Mouse (Mus musculus): ENCODE data around the gene Narfl. TPM values are rescaled to one million over a fixed set of nuclear protein-coding genes. Genes with fewer than 3 reads are reported as not detected.

Gene Narfl
- total RNA-seq, 2 experiments from 2014 or later = 3.5 to 6.2 TPM

DNA sequence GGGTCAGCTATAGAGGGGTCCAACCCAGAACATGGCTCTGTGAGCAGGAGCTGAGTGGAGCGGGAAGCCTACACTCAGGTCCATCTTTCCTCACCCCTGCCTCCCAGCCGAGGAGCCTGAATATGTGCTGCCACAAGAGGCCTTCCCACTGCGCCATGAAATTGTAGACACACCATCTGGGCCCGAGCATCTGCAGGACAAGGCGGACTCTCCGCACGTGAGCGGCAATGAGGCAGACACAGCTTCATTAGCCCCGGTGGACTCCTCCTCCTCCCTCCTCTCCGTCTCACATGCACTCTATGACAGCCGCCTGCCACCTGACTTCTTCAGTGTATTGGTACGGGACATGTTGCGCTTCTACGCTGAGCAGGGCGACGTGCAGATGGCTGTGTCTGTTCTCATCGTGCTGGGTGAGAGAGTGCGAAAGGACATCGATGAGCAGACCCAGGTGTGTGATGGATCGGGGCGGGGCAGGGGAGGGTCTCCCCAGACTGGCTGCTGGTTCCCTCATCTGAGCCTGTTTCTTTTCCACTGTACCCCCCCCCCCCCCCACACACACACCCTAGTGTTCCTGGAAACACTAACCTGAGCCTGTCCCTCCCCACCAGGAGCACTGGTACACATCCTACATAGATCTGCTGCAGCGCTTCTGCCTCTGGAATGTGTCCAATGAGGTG, 54.1 kb downstream of the Narfl start:
- no peak for ATAC-seq (replicated peaks; ENCODE audit: low FRiP score, poor library complexity, severe bottlenecking)

DNA sequence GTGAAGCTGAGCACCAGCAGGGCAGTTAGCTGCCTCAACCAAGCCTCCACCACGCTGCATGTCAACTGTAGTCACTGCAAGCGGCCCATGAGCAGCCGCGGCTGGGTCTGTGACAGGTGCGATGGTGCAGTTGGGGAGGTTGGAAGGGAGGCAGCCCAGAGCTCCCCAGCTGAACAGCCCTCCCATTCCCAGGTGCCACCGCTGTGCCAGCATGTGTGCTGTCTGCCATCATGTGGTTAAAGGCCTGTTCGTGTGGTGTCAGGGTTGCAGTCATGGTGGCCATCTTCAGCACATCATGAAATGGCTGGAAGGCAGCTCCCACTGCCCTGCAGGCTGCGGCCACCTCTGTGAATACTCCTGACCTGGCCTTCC, 54.6 kb downstream of the Narfl start:
- no peak for ATAC-seq (replicated peaks; ENCODE audit: low FRiP score, poor library complexity, severe bottlenecking)

GRCm38 (mm10) chr17:25828712-25829557, 55.4 kb downstream of the Narfl start, which contains the start of gene Jmjd8:
Gene Jmjd8, plus strand, starts transcription at chr17:25828867.
- peak; percentile 50 for ATAC-seq (replicated peaks; ENCODE audit: low FRiP score, poor library complexity, severe bottlenecking)

GRCm38 (mm10) chr17:25829558-25830017, 56.0 kb downstream of the Narfl start:
- ATAC-seq (replicated peaks; ENCODE audit: low FRiP score, poor library complexity, severe bottlenecking) = no peak

- ATAC-seq (replicated peaks; ENCODE audit: low FRiP score, poor library complexity, severe bottlenecking) = no peak
Observed at GRCm38 (mm10) chr17:25830200-25830753, 56.7 kb downstream of the Narfl start.

- ATAC-seq (replicated peaks; ENCODE audit: low FRiP score, poor library complexity, severe bottlenecking) = no peak
Observed at GRCm38 (mm10) chr17:25830806-25831431, 57.3 kb downstream of the Narfl start.

DNA sequence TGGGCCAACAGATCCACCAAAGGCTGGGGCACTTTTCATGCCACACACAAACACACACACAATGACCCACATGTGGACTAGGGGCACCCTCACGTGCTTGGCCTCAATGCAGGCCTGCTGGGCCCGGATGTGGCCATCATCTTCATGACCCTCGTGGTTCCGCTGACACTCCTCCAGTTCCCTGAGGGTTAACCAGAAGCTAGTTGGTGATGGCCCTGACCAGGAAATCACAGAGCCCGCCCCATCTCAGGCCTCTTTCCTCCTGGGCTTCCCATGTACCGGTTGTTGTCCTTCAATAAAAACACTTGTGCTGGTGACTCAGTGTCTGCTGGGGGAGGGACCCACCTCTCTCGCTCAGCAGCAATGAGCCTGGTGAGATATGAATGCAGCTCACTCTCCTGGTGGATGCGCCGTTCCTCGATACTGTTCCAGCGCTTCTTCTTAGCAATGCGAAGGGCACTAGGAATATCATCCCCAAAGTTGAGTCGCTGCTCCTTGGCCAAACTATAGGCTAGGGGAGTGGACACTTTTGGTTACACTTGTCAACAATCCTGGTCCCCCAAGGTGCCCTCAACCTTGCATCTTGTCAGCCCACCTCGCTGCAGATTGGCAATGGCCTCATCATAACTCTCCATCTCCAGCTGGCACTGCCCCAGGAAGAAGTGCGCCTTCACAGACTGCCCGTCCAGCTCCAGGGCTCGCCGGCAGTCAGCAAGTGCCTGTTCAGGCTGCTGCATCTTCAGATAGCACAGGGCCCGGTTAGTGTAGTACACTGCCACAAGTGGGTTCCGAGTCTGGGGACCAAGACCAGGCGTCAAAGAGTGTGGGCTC, 58.1 kb downstream of the Narfl start:
- no peak for ATAC-seq (replicated peaks; ENCODE audit: low FRiP score, poor library complexity, severe bottlenecking)

DNA sequence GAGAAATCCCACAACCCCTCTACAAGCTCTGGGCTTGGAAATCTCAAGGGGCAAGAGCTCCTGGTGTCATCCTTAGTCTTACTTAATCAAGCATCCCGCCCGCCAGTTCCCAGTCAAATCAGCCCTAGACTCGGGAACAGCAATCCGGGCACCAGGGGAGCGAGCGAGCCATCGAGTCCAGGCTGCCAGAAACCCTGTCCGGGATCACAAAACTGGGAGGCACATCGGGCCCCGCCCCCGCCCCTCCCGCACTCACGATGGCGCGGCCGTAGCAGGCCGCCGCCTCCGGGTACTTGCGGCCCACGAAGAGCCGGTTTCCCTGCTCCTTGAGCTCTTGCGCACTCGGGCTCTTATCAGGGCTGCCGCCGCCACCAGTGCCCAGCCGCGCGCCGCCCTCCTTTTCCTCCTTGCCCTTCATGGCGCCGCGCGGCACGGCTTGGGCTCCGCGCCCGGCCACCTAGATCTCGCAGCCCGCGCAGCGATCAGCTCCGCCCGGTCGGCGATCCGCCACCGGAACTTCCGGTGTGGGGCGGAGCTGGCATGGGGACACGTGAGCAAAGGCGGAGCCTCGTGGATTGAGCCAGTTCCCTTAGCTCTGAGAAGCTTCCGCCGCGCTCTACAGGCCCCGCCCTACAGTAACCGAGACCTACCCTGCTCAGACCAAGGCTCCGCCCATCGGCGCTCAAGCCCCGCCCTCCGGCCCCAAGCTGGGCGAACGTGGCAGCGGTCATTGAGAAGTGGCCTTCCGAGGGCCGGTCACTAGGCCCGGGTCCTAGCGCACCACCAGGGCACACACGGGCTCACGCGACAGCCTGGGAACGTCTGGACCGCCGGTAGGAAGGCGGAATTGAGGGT, 59.1 kb downstream of the Narfl start:
- peak; percentile 80 for ATAC-seq (replicated peaks; ENCODE audit: low FRiP score, poor library complexity, severe bottlenecking)

Other genes starting within 250 kb of the Narfl start
- gene Sox8, start 203.1 kb upstream of the Narfl start, total RNA-seq (2015; ENCODE audit: low replicate concordance) = not detected in 2 replicates
- 0.17 TPM in 1 of 2 replicates, not detected in the other for gene Sox8, start 203.1 kb upstream of the Narfl start, total RNA-seq (2017; ENCODE audit: low replicate concordance)
- 2.7 and 7.1 TPM in 2 replicates for gene Lmf1, start 194.7 kb upstream of the Narfl start, total RNA-seq (2015; ENCODE audit: low replicate concordance)
- 1.5 and 1.8 TPM in 2 replicates for gene Lmf1, start 194.7 kb upstream of the Narfl start, total RNA-seq (2017; ENCODE audit: low replicate concordance)
- gene Gng13, start 56.6 kb upstream of the Narfl start, total RNA-seq (2015; ENCODE audit: low replicate concordance) = not detected in 2 replicates
- gene Gng13, start 56.6 kb upstream of the Narfl start, total RNA-seq (2017; ENCODE audit: low replicate concordance) = 0.70 TPM in 1 of 2 replicates, not detected in the other
- gene Chtf18, start 46.4 kb upstream of the Narfl start, total RNA-seq (2015; ENCODE audit: low replicate concordance) = 7.7 and 8.6 TPM in 2 replicates
- gene Chtf18, start 46.4 kb upstream of the Narfl start, total RNA-seq (2017; ENCODE audit: low replicate concordance) = 7.6 and 11.8 TPM in 2 replicates
- gene Rpusd1, start 46.1 kb upstream of the Narfl start, total RNA-seq (2015; ENCODE audit: low replicate concordance) = 4.2 and 6.5 TPM in 2 replicates
- 1.4 TPM in 2 replicates for gene Rpusd1, start 46.1 kb upstream of the Narfl start, total RNA-seq (2017; ENCODE audit: low replicate concordance)
- gene Mslnl, start 37.7 kb upstream of the Narfl start, total RNA-seq (2015; ENCODE audit: low replicate concordance) = not detected in 2 replicates
- not detected in 2 replicates for gene Mslnl, start 37.7 kb upstream of the Narfl start, total RNA-seq (2017; ENCODE audit: low replicate concordance)
- gene Msln, start 19.4 kb upstream of the Narfl start, total RNA-seq (2015; ENCODE audit: low replicate concordance) = not detected in 2 replicates
- not detected in 2 replicates for gene Msln, start 19.4 kb upstream of the Narfl start, total RNA-seq (2017; ENCODE audit: low replicate concordance)
- 2.9 TPM in 1 of 2 replicates, not detected in the other for gene Haghl, start 11.9 kb downstream of the Narfl start, total RNA-seq (2015; ENCODE audit: low replicate concordance)
- gene Haghl, start 11.9 kb downstream of the Narfl start, total RNA-seq (2017; ENCODE audit: low replicate concordance) = 1.9 and 3.1 TPM in 2 replicates
- not detected in 2 replicates for gene Ccdc78, start 12.8 kb downstream of the Narfl start, total RNA-seq (2015; ENCODE audit: low replicate concordance)
- not detected in 2 replicates for gene Ccdc78, start 12.8 kb downstream of the Narfl start, total RNA-seq (2017; ENCODE audit: low replicate concordance)
- gene Fam173a, start 19.1 kb downstream of the Narfl start, total RNA-seq (2015; ENCODE audit: low replicate concordance) = 14.8 and 24.9 TPM in 2 replicates
- 7.7 and 9.6 TPM in 2 replicates for gene Fam173a, start 19.1 kb downstream of the Narfl start, total RNA-seq (2017; ENCODE audit: low replicate concordance)
- not detected in 2 replicates for gene AC134908.4, start 21.9 kb downstream of the Narfl start, total RNA-seq (2015; ENCODE audit: low replicate concordance)
- gene AC134908.4, start 21.9 kb downstream of the Narfl start, total RNA-seq (2017; ENCODE audit: low replicate concordance) = not detected in 2 replicates
- gene Metrn, start 23.4 kb downstream of the Narfl start, total RNA-seq (2015; ENCODE audit: low replicate concordance) = 1.3 and 2.9 TPM in 2 replicates
- 3.2 TPM in 2 replicates for gene Metrn, start 23.4 kb downstream of the Narfl start, total RNA-seq (2017; ENCODE audit: low replicate concordance)
- not detected in 2 replicates for gene Fbxl16, start 35.3 kb downstream of the Narfl start, total RNA-seq (2015; ENCODE audit: low replicate concordance)
- 0.17 TPM in 1 of 2 replicates, not detected in the other for gene Fbxl16, start 35.3 kb downstream of the Narfl start, total RNA-seq (2017; ENCODE audit: low replicate concordance)
- 0.38 and 0.42 TPM in 2 replicates for gene Wdr24, start 49.9 kb downstream of the Narfl start, total RNA-seq (2015; ENCODE audit: low replicate concordance)
- 4.9 and 6.0 TPM in 2 replicates for gene Wdr24, start 49.9 kb downstream of the Narfl start, total RNA-seq (2017; ENCODE audit: low replicate concordance)
- 0.84 and 2.1 TPM in 2 replicates for gene Jmjd8, start 55.1 kb downstream of the Narfl start, total RNA-seq (2015; ENCODE audit: low replicate concordance)
- 3.9 and 6.7 TPM in 2 replicates for gene Jmjd8, start 55.1 kb downstream of the Narfl start, total RNA-seq (2017; ENCODE audit: low replicate concordance)
- gene Stub1, start 59.6 kb downstream of the Narfl start, total RNA-seq (2015; ENCODE audit: low replicate concordance) = 15.0 and 28.0 TPM in 2 replicates
- gene Stub1, start 59.6 kb downstream of the Narfl start, total RNA-seq (2017; ENCODE audit: low replicate concordance) = 18.8 and 27.9 TPM in 2 replicates
- not detected in 2 replicates for gene Rhbdl1, start 63.5 kb downstream of the Narfl start, total RNA-seq (2015; ENCODE audit: low replicate concordance)
- gene Rhbdl1, start 63.5 kb downstream of the Narfl start, total RNA-seq (2017; ENCODE audit: low replicate concordance) = 4.7 TPM in 1 of 2 replicates, not detected in the other
- 0.84 TPM in 1 of 2 replicates, not detected in the other for gene Gm20683, start 68.0 kb downstream of the Narfl start, total RNA-seq (2015; ENCODE audit: low replicate concordance)
- 2.6 TPM in 1 of 2 replicates, not detected in the other for gene Gm20683, start 68.0 kb downstream of the Narfl start, total RNA-seq (2017; ENCODE audit: low replicate concordance)
- 3.3 and 9.8 TPM in 2 replicates for gene Rhot2, start 71.1 kb downstream of the Narfl start, total RNA-seq (2015; ENCODE audit: low replicate concordance)
- gene Rhot2, start 71.1 kb downstream of the Narfl start, total RNA-seq (2017; ENCODE audit: low replicate concordance) = 19.7 and 28.6 TPM in 2 replicates
- 12.5 and 17.6 TPM in 2 replicates for gene Wdr90, start 87.7 kb downstream of the Narfl start, total RNA-seq (2015; ENCODE audit: low replicate concordance)
- 10.0 and 12.7 TPM in 2 replicates for gene Wdr90, start 87.7 kb downstream of the Narfl start, total RNA-seq (2017; ENCODE audit: low replicate concordance)
- gene Mcrip2, start 95.0 kb downstream of the Narfl start, total RNA-seq (2015; ENCODE audit: low replicate concordance) = 9.4 and 9.8 TPM in 2 replicates
- gene Mcrip2, start 95.0 kb downstream of the Narfl start, total RNA-seq (2017; ENCODE audit: low replicate concordance) = 1.7 and 8.0 TPM in 2 replicates
- 7.3 and 9.4 TPM in 2 replicates for gene Mettl26, start 101.3 kb downstream of the Narfl start, total RNA-seq (2015; ENCODE audit: low replicate concordance)
- gene Mettl26, start 101.3 kb downstream of the Narfl start, total RNA-seq (2017; ENCODE audit: low replicate concordance) = 3.7 and 5.3 TPM in 2 replicates
- not detected in 2 replicates for gene Wfikkn1, start 107.1 kb downstream of the Narfl start, total RNA-seq (2015; ENCODE audit: low replicate concordance)
- gene Wfikkn1, start 107.1 kb downstream of the Narfl start, total RNA-seq (2017; ENCODE audit: low replicate concordance) = 1.0 TPM in 1 of 2 replicates, not detected in the other
- gene Rab40c, start 146.0 kb downstream of the Narfl start, total RNA-seq (2015; ENCODE audit: low replicate concordance) = 2.3 and 6.7 TPM in 2 replicates
- gene Rab40c, start 146.0 kb downstream of the Narfl start, total RNA-seq (2017; ENCODE audit: low replicate concordance) = 1.2 and 1.5 TPM in 2 replicates
- gene Pigq, start 171.2 kb downstream of the Narfl start, total RNA-seq (2015; ENCODE audit: low replicate concordance) = 1,336 and 1,664 TPM in 2 replicates
- gene Pigq, start 171.2 kb downstream of the Narfl start, total RNA-seq (2017; ENCODE audit: low replicate concordance) = 1,480 and 1,728 TPM in 2 replicates
- gene Nhlrc4, start 171.2 kb downstream of the Narfl start, total RNA-seq (2015; ENCODE audit: low replicate concordance) = 49.2 and 66.7 TPM in 2 replicates
- 40.7 and 62.0 TPM in 2 replicates for gene Nhlrc4, start 171.2 kb downstream of the Narfl start, total RNA-seq (2017; ENCODE audit: low replicate concordance)
- gene A930017K11Rik, start 178.8 kb downstream of the Narfl start, total RNA-seq (2015; ENCODE audit: low replicate concordance) = not detected in 2 replicates
- gene A930017K11Rik, start 178.8 kb downstream of the Narfl start, total RNA-seq (2017; ENCODE audit: low replicate concordance) = not detected in 2 replicates
- 1.2 and 1.5 TPM in 2 replicates for gene Capn15, start 212.0 kb downstream of the Narfl start, total RNA-seq (2015; ENCODE audit: low replicate concordance)
- 1.4 and 2.4 TPM in 2 replicates for gene Capn15, start 212.0 kb downstream of the Narfl start, total RNA-seq (2017; ENCODE audit: low replicate concordance)